Mouse (Mus musculus): ENCODE data around the gene Rara. TPM values are rescaled to one million over a fixed set of nuclear protein-coding genes. Genes with fewer than 3 reads are reported as not detected.

The Rara gene
- polyA plus RNA-seq, 1 experiment from 2014 or later: 16.4 TPM

GRCm38 (mm10) chr11:98925265-98925721 lies 2.3 kb upstream of the Rara start:
- H3K36me3 ChIP-seq (replicated peaks): peaks cover 15% of the 10 kb centered on the region
- peak overlapping the region; percentile 8; the same call in 1 of the 2 replicates for H3K9ac ChIP-seq
- peak overlapping the region; percentile 18 for H3K4me2 ChIP-seq
- H3K27me3 ChIP-seq: peaks cover 15% of the 10 kb centered on the region
- H3K27ac ChIP-seq: peak overlapping the region; percentile 67
- H3K4me3 ChIP-seq (replicated peaks): no peak overlapping the region
- no peaks in the 10 kb centered on the region for H3K9me3 ChIP-seq
- no peak for ATAC-seq (ENCODE audit: low FRiP score)
- WGBS: 5% methylated on average over 10 of the region's 10 CpGs
- H3K4me1 ChIP-seq: peaks cover 67% of the 10 kb centered on the region

GRCm38 (mm10) chr11:98925868-98926311 lies 1.7 kb upstream of the Rara start:
- Histone ChIP-seq H3K4me1 (peaks cover 73% of the 10 kb centered on the region), H3K4me3 (replicated peaks) (no peak overlapping the region), H3K9me3 (no peaks in the 10 kb centered on the region), H3K27me3 (peaks cover 15% of the 10 kb centered on the region), H3K9ac (0 out of 2 replicates have a peak overlapping the region, but pooled peaks have one; percentile 8), H3K27ac (peak overlapping the region; percentile 67), H3K36me3 (replicated peaks) (peaks cover 10% of the 10 kb centered on the region; the same call in 1 of the 2 replicates), H3K4me2 (peak overlapping the region; percentile 18)
- ATAC-seq (ENCODE audit: low FRiP score): peak; percentile 24; the same call in 1 of the 2 replicates
- 3% methylated on average over 12 of the region's 12 CpGs for WGBS

- Histone ChIP-seq H3K27ac (peak overlapping the region; percentile 67), H3K27me3 (peaks cover 15% of the 10 kb centered on the region), H3K4me1 (peaks cover 79% of the 10 kb centered on the region), H3K4me3 (replicated peaks) (no peak overlapping the region), H3K36me3 (replicated peaks) (peaks cover 3% of the 10 kb centered on the region; the same call in 1 of the 2 replicates), H3K4me2 (0 out of 2 replicates have a peak overlapping the region, but pooled peaks have one; percentile 18), H3K9ac (no peak overlapping the region), H3K9me3 (no peaks in the 10 kb centered on the region)
- no peak for ATAC-seq (ENCODE audit: low FRiP score)
- 62% methylated on average over 7 of the region's 7 CpGs for WGBS
Measured at GRCm38 (mm10) chr11:98926553-98926952, 1.1 kb upstream of the Rara start.

GRCm38 (mm10) chr11:98928186-98928893 lies 722 bp downstream of the Rara start:
- whole genome bisulfite sequencing: 14% methylated on average over 12 of the region's 12 CpGs
- Histone ChIP-seq H3K27me3 (peaks cover 18% of the 10 kb centered on the region), H3K9me3 (no peaks in the 10 kb centered on the region), H3K4me3 (replicated peaks) (peak overlapping the region; percentile 51), H3K36me3 (replicated peaks) (no peaks in the 10 kb centered on the region), H3K4me2 (peak overlapping the region; percentile 79), H3K27ac (no peak overlapping the region), H3K9ac (peak overlapping the region; percentile 64), H3K4me1 (peaks cover 93% of the 10 kb centered on the region)
- no peak for ATAC-seq (ENCODE audit: low FRiP score)

- Histone ChIP-seq H3K4me3 (replicated peaks) (no peak overlapping the region), H3K4me1 (peaks cover 89% of the 10 kb centered on the region), H3K27me3 (peaks cover 29% of the 10 kb centered on the region), H3K4me2 (peak overlapping the region; percentile 79), H3K36me3 (replicated peaks) (no peaks in the 10 kb centered on the region), H3K27ac (peak overlapping the region; percentile 54), H3K9ac (peak overlapping the region; percentile 39; the same call in 1 of the 2 replicates), H3K9me3 (no peaks in the 10 kb centered on the region)
- 4% methylated on average over 9 of the region's 9 CpGs for WGBS
- no peak for ATAC-seq (ENCODE audit: low FRiP score)
Measured at GRCm38 (mm10) chr11:98929503-98929902, 1.9 kb downstream of the Rara start.

GRCm38 (mm10) chr11:98930127-98930601 lies 2.5 kb downstream of the Rara start:
- H3K4me1 ChIP-seq: peaks cover 83% of the 10 kb centered on the region

GRCm38 (mm10) chr11:98930773-98931512 lies 3.3 kb downstream of the Rara start:
- H3K4me2 ChIP-seq: no peak overlapping the region
- no peak for ATAC-seq (ENCODE audit: low FRiP score)
- H3K27me3 ChIP-seq: peaks cover 36% of the 10 kb centered on the region
- no peak overlapping the region for H3K4me3 ChIP-seq (replicated peaks)
- 0 out of 2 replicates have a peak overlapping the region, but pooled peaks have one; percentile 25 for H3K9ac ChIP-seq
- 0 out of 2 replicates have a peak overlapping the region, but pooled peaks have one; percentile 54 for H3K27ac ChIP-seq
- H3K4me1 ChIP-seq: peaks cover 77% of the 10 kb centered on the region
- no peaks in the 10 kb centered on the region for H3K9me3 ChIP-seq
- WGBS: 54% methylated on average over 10 of the region's 10 CpGs
- no peaks in the 10 kb centered on the region for H3K36me3 ChIP-seq (replicated peaks)

More at GRCm38 (mm10) chr11:98930127-98930601, 2.5 kb downstream of the Rara start:
- Histone ChIP-seq H3K4me2 (peak overlapping the region; percentile 79; the same call in 1 of the 2 replicates), H3K27me3 (peaks cover 31% of the 10 kb centered on the region), H3K36me3 (replicated peaks) (no peaks in the 10 kb centered on the region), H3K27ac (peak overlapping the region; percentile 54; the same call in 1 of the 2 replicates), H3K4me3 (replicated peaks) (no peak overlapping the region), H3K9ac (0 out of 2 replicates have a peak overlapping the region, but pooled peaks have one; percentile 2), H3K9me3 (no peaks in the 10 kb centered on the region)
- ATAC-seq (ENCODE audit: low FRiP score): no peak
- WGBS: 59% methylated on average over 7 of the region's 7 CpGs

GRCm38 (mm10) chr11:98931513-98932292 lies 4.1 kb downstream of the Rara start:
- Histone ChIP-seq H3K4me3 (replicated peaks) (no peak overlapping the region), H3K9me3 (no peaks in the 10 kb centered on the region), H3K36me3 (replicated peaks) (no peaks in the 10 kb centered on the region), H3K9ac (no peak overlapping the region), H3K27ac (0 out of 2 replicates have a peak overlapping the region, but pooled peaks have one; percentile 54), H3K4me1 (peaks cover 77% of the 10 kb centered on the region), H3K27me3 (peaks cover 44% of the 10 kb centered on the region), H3K4me2 (0 out of 2 replicates have a peak overlapping the region, but pooled peaks have one; percentile 10)
- no peak for ATAC-seq (ENCODE audit: low FRiP score)
- 31% methylated on average over 7 of the region's 7 CpGs for WGBS

- no peak for ATAC-seq (ENCODE audit: low FRiP score)
Measured at GRCm38 (mm10) chr11:98932293-98933091, 4.9 kb downstream of the Rara start.

GRCm38 (mm10) chr11:98933151-98933550 lies 5.5 kb downstream of the Rara start:
- Histone ChIP-seq H3K4me3 (replicated peaks) (no peak overlapping the region), H3K4me2 (peak overlapping the region; percentile 6; the same call in 1 of the 2 replicates), H3K4me1 (peaks cover 77% of the 10 kb centered on the region), H3K9me3 (no peaks in the 10 kb centered on the region), H3K27me3 (peaks cover 46% of the 10 kb centered on the region), H3K36me3 (replicated peaks) (no peaks in the 10 kb centered on the region), H3K27ac (no peak overlapping the region), H3K9ac (0 out of 2 replicates have a peak overlapping the region, but pooled peaks have one; percentile 12)
- no peak for ATAC-seq (ENCODE audit: low FRiP score)
- 52% methylated on average over 9 of the region's 9 CpGs for WGBS

More at GRCm38 (mm10) chr11:98932293-98933091, 4.9 kb downstream of the Rara start:
- H3K4me3 ChIP-seq (replicated peaks): no peak overlapping the region
- WGBS: 53% methylated on average over 19 of the region's 19 CpGs
- H3K4me1 ChIP-seq: peaks cover 78% of the 10 kb centered on the region
- H3K4me2 ChIP-seq: peak overlapping the region; percentile 10; the same call in 1 of the 2 replicates
- H3K9me3 ChIP-seq: no peaks in the 10 kb centered on the region
- H3K27ac ChIP-seq: no peak overlapping the region
- H3K9ac ChIP-seq: 0 out of 2 replicates have a peak overlapping the region, but pooled peaks have one; percentile 12
- H3K36me3 ChIP-seq (replicated peaks): no peaks in the 10 kb centered on the region
- peaks cover 44% of the 10 kb centered on the region for H3K27me3 ChIP-seq

All from forebrain, embryonic 12.5 days (tissue).